Mouse (Mus musculus) CD4-positive, CD25-positive, alpha-beta regulatory T cell, adult 4 months (primary cell): ENCODE measurements around the gene Ccer1. TPM values are rescaled to one million over a fixed set of nuclear protein-coding genes. Genes with fewer than 3 reads are reported as not detected.
"Not testable (repeated sequence)": the region's sequence is repeated elsewhere in the genome, so short reads cannot be mapped to it uniquely, and the experiment has no call there.

Experiments used
- ATAC-seq: one replicate; pipeline ENCODE4 v1.8.0; 2017
- polyA plus RNA-seq, 2 experiments: library from polyadenylated mRNA; unstranded; fragments of 100-300 nt; shearing (Covaris generic); gene quantifications; one replicate each; pipeline ENCODE4 v1.2.1; 2017

Gene Ccer1
- polyA plus RNA-seq = not detected

- no peak for ATAC-seq
These were observed at the start of gene Ccer1 for GRCm38 (mm10) chr10:97692913-97693312. Gene Ccer1 (plus strand): TSS chr10:97693059.

- ATAC-seq = no peak
These were observed 49.1 kb upstream of the Ccer1 start, which contains the start of gene Epyc for GRCm38 (mm10) chr10:97643768-97644167. Gene Epyc (plus strand): TSS chr10:97644068.

- no peak for ATAC-seq
These were observed 42.5 kb upstream of the Ccer1 start for GRCm38 (mm10) chr10:97650334-97650733.

GRCm38 (mm10) chr10:97659489-97659888, 33.4 kb upstream of the Ccer1 start:
- no peak for ATAC-seq

GRCm38 (mm10) chr10:97668656-97669055, 24.2 kb upstream of the Ccer1 start:
- no peak for ATAC-seq

- no peak for ATAC-seq
These were observed 22.7 kb upstream of the Ccer1 start for GRCm38 (mm10) chr10:97670202-97670601.

GRCm38 (mm10) chr10:97673239-97673638, 19.6 kb upstream of the Ccer1 start:
- ATAC-seq = no peak

GRCm38 (mm10) chr10:97682981-97683380, 9.9 kb upstream of the Ccer1 start:
- ATAC-seq = no peak

GRCm38 (mm10) chr10:97687198-97687597, 5.7 kb upstream of the Ccer1 start:
- no peak for ATAC-seq

- no peak for ATAC-seq
These were observed 3.4 kb upstream of the Ccer1 start for GRCm38 (mm10) chr10:97689425-97689824.

- no peak for ATAC-seq
These were observed 708 bp downstream of the Ccer1 start for GRCm38 (mm10) chr10:97693398-97694135.

- no peak for ATAC-seq
These were observed 9.5 kb downstream of the Ccer1 start for GRCm38 (mm10) chr10:97702321-97702720.

- ATAC-seq = peak; percentile 62
These were observed 11.7 kb downstream of the Ccer1 start for GRCm38 (mm10) chr10:97704562-97704961.

GRCm38 (mm10) chr10:97712687-97713086, 19.8 kb downstream of the Ccer1 start:
- ATAC-seq = peak; percentile 53

- ATAC-seq = no peak
These were observed 21.7 kb downstream of the Ccer1 start for GRCm38 (mm10) chr10:97714584-97714983.

- no peak for ATAC-seq
These were observed 22.5 kb downstream of the Ccer1 start for GRCm38 (mm10) chr10:97715289-97715906.

- no peak for ATAC-seq
These were observed 24.4 kb downstream of the Ccer1 start for GRCm38 (mm10) chr10:97717233-97717632.

- ATAC-seq = no peak
These were observed 25.2 kb downstream of the Ccer1 start for GRCm38 (mm10) chr10:97718021-97718420.

- ATAC-seq = no peak
These were observed 27.8 kb downstream of the Ccer1 start for GRCm38 (mm10) chr10:97720625-97721024.

- no peak for ATAC-seq
These were observed 29.9 kb downstream of the Ccer1 start for GRCm38 (mm10) chr10:97722709-97723108.

GRCm38 (mm10) chr10:97725929-97726328, 33.1 kb downstream of the Ccer1 start:
- ATAC-seq = no peak

- ATAC-seq = not testable (repeated sequence)
These were observed 33.8 kb downstream of the Ccer1 start, which contains the start of gene C030005K15Rik for GRCm38 (mm10) chr10:97726655-97727054. Gene C030005K15Rik (minus strand): TSS chr10:97726755.
